Mouse (Mus musculus) CD4-positive helper T cell, adult 2 months (primary cell): ENCODE measurements around the gene Atrx.
"Not testable (repeated sequence)": the region's sequence is repeated elsewhere in the genome, so short reads cannot be mapped to it uniquely, and the experiment has no call there.

Source experiments
- DNase-seq: peaks from one replicate; pipeline ENCODE4 v3.0.0-alpha.2; 2012; ENCODE audit warnings: low read depth, missing footprints, low spot score

Gene Atrx

DNA sequence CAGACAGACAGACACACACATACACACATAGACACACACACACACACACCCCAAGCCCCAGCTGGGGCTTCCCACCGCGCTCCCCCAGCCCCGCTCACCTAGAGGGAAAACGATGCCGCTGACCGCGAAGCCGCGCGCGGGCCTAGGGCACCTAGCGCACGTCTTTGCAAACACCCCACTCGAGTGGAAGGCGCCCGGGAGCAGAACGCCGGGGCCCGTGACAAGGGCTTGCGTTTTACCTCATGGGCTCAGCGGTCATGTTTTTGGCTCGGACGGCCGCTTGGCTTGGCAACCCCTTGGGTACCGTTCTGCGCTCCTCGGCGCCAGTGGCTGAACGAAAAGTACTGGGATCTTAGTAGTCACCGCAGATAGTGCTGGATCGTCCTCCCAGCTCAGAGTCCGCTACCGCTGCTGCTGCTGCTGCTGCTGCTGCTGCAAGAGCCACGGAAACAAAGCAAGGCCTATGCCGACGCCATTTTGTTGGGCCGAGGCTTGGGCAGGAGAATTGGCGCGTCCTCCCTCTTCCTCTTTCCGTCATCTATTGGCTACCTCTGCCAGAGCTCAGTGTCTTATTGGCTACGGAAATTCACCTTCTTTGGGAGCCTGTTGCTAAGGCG is at the start of gene Atrx:
TSS of gene Atrx (minus strand) at position 543 of the 617 bp plus-strand sequence.
- peak; percentile 85 for DNase-seq

DNA sequence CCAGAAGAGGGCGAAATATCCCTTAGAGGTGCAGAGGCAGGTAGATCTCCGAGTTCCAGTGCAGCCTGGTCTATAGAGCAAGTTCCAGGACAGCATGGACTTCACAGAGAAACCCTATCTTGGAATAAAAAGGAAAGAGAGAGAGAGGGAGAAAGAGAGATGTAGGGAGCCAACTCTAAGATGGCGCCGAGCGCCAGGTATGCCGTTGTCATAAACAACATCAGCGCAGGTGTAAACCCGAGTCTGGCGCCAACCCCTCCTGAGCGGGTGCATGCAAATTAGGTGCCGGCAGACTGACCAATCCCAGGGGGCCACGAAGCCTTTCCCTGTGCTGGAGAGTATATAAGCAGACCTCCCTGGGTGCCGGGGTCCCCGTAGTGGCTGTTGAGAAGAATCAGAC is 27.9 kb upstream of the Atrx start:
- DNase-seq = not testable (repeated sequence)

DNA sequence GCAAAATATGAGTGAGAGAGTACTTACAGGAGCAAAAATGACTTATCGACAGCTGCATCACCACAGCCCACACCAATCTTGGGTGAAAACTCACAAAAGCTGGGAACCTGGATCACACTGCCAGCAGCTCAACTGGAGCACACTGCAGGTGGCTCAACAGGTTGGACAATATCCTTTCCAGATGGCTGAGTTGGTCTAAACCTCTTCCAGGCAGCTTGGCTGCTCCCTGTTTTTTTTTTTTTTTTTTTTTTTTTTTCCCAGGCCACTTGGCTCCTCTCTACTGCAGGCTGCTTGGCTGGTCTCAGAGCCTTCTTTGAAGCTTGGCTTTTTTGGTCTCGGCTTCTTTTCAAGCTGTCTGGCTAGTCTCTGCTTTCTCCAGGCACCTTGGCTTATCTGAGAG is 24.8 kb upstream of the Atrx start:
- DNase-seq = no peak

DNA sequence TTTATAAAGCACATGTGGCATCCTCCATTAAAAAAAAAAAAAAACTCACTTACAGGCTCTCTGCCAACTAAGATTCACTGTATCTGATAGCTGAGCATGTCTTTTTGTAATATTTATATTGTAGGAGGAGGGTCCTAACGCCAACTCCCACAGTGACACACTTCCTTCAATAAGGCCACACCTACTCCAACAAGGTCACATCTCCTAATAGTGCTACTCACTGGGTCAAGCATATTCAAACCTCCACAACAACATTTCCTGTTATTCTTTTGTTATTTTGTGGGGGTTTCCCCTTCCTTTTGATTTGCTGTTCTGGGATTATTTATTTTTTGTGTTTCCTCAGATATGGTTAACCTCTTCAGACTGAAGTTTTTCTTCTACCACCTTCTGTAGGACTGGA is 17.2 kb upstream of the Atrx start:
- no peak for DNase-seq

DNA sequence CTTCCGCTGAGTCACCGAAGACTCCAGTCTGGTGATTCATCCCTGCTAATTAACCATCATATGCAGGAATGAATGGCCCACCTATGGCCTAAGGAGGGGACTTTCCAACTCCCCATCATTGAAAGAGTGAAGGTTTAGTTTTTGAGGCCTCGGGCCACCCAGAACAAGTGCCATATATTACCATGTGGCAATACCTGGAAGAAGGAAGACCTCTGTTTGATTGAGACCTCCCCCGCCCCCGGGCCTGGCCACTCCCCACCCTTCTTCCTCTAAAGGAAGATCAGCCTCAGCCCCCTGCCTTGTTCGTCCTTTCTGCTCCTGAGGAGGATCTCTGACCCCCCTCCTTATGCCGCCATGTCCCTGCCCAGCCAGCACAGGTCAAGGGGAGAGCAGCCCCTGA is 10.0 kb upstream of the Atrx start:
- no peak for DNase-seq

DNA sequence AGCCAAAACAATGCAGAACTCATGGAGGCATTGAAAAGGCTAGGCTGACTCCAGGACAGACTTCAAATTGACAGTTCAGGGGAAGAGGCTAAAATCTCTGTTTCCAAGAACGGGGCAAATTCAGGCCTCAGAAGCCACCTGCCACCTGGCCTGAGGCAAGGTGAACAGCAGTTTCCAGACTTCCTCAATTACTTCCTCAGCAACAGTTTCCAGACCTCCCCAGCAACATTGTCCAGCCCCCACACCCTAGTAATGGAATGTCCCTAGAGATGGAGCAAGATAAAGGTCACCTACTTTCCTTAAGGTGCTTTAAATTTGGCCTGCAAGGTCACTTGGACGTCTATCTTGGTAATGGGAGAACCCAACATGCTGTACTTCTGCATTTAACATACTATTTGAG is 8.5 kb upstream of the Atrx start:
- DNase-seq = no peak

DNA sequence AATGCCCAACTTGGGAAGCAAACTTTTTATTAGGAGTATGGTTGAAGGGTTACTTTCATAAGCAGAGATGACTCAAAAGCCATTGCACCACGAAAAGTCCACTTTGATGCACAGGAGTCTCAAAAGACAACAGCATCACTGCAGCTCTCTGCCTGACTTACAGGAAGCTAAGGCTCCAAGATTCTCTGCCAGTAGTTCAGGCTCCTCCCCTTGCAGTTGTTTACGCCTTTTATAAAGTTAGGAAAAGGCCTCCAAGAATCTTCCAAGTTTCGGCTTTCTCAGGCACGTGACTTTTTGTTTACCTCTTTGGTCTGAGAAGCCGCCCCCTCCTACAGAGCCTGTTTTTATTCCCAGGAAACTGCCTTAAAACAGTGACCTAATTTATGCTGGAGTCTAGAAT is 5.1 kb upstream of the Atrx start:
- DNase-seq = no peak

DNA sequence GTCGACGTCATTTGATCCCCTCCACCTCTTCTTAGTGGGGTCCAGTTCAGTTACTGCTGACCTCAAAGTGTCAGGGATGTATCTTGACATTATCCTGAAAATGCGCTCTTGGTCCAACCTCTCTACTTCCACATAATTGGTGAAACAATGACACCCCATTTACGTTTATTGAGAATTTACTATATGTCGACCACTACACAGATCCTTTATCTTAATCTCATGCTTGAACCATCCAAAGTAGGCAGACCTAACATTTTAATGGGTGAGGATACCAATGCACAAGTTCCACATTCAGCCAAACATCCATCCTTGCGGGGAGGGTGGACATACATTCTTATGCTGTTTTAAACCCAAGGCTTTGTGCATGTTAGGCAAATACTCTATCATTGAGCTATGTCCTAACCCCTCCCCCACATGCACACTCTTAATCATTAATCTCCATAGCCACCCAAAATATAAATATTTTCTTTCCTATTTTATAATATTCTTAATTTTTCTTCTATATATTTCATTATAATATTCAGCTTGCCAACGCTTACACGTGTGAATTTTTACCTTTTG is 355 bp upstream of the Atrx start:
- no peak for DNase-seq

DNA sequence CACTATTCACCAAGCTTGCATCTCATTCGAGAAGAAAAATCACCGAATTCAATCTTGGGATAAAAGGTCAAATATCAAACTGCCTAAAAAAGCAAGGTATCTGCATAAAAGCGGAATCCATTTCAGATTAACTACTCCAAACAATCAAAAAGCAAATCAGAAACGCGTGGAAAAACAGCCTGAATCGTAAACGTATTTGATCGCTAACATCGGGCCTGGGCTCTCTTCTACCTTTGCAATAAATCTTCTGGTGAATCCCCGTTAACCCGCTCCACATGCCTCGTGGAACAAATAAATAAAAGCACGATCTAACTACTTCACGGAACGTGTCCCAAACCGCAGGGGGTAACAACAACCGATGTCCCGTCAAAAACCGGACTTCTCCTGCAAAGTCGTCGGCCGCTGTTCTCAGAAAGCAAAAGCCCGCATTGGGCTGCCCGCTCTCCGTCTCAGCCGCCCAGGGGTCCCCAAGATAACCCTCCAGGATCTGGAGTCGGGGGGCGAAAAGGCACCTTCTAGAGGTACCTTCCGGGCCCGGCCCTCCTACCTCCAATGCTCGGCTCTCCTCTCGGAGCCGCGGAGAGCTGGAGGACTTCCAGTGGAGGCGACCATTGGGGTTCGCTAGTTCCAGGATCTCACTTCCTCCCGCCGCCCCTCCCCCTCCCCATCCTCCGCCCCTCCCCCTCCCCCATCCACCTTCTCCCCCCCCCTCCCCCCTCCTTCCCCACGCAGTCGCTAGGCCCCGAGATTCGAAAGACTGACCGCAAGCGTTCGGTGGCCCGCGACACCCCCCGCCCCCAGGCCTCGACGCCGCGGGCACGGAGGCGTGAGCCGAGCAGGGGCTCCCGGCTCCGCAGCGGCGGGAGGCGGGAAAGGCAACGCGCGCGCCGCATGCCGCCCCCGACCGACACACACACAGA is 1.0 kb downstream of the Atrx start:
- DNase-seq = peak; percentile 64

DNA sequence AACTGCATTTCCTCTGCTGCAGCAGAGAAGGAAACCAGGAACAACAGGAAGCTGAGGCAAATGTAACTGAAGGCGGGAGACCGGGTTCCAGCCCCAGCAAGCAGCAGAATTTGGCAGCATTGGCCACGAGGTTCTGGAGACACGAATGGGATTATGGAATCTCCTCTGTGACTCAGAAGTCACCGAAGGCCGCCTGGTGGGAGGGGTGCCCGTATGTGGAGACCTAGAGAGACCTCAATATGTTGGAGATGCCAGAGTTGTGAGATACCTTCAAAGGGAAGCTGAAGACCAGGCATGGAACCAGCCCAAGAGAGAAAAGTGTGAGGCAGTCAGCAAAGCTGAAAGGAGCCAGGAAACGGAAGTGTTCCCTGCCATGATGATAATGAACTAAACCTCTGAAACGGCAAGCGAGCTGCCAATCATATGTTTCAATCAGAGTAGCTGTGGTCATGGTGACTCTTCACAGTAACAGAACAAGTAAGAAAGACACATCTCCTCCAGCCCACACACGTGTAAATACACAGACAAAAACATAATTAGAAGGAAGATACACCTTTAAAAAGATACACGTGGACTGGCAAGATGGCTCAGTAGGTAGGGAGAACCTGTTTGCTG is 3.0 kb downstream of the Atrx start:
- DNase-seq = peak; percentile 77

DNA sequence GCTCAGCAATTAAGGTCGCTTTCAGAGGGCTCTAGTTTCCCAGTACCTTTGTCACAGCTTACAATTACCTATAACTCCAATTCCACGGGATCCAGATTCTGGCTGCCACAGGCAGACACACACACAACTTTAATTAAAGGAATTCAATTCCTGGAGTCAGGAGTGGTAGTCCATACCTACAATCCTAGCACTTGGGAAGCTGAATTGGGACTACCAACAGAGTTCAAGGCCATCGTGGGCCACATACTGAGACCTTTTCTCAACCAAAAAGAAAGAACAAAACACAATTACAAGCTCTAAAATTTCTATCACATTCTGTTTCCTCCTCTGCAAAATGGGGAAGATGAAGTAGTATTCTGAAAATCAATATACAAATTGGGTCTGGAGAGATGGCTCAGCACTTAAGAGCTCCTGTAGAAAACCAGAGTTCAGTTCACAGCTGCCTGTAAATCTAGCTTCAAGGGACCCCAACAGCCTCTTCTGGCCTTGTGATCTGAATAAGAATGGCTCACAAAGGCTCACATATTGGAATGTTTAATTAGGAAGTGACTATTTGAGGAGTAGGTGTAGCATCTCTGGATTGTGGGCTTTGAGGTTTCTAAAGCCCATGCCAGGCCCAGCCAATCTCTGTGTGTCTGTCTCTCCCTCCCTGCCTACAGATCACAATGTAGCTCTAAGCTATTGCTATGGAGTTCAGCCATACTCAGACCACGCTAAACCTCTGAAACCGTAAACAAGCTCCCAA is 4.7 kb downstream of the Atrx start:
- no peak for DNase-seq

DNA sequence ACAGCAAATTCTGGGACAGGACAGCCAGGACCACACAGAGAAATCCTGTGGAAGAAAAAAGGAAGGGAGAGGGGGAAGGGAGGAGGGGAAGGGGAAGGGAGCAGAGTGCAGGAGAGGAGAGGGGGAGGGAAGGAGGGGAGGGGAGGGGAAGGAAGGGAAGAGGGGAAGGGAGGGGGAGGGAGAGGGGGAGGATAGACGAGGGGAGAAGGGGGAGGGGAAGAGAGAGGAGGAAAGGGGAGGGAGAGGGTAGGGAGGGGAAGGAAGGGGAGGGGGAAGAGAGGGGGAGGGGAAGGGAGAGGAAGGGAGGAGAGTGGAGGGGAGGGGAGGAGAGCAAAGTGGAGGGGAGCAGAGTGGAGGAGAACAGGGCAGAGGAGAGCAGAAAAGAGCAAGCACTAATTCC is 5.3 kb downstream of the Atrx start:
- no peak for DNase-seq

DNA sequence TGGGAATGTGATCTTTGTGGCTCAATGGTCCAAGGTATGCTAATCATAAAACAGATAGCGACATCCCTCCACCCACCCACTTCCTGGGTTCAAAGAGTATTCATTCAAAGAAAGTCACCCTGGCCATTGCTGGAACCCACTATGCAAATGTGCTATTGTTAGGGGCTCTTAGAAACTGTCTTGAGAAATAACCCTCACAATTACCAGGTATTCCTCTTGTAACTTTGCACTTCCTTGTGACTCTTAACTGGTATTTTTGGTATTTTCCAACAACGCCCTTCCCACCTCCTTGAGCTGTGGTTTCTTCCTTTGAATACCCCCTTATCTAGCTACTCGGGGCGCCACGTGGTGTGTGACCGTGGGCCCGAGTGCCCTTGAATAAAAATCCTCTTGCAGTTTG is 6.2 kb downstream of the Atrx start:
- not testable (repeated sequence) for DNase-seq

DNA sequence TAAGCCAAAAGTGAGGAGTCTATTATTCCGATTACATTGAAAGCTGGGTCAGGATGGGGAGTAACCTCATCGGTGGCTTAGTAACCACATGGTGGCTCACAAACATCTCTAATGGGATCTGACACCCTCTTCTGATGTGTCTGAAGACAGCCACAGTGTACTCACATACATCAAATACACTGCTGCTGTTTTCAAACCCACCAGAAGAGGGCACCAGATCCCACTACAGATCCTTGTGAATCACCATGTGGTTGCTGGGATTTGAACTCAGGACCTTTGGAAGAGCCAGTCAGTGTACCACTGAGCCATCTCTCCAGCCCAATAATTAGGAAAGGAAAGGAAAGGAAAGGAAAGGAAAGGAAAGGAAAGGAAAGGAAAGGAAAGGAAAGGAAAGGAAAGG is 7.8 kb downstream of the Atrx start:
- DNase-seq = peak; percentile 63

DNA sequence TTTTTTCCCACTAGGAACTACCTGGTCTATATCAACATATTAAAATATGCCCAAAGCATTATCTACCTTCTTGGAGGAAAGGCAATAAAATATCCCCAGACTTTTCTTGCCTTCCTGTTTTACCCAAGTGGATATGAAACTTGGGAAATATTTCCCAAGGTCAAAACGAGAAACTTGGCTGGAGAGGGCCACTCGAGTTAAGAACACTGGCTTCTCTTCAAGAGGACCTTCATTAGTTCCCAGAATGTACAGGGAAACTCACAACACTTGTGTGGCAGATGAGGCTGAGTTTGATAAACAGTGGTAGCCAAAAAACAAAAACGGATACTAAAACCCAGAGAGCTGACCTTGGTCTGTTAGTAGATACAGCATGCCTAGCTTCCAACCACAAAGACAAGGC is 17.5 kb downstream of the Atrx start:
- DNase-seq = no peak

DNA sequence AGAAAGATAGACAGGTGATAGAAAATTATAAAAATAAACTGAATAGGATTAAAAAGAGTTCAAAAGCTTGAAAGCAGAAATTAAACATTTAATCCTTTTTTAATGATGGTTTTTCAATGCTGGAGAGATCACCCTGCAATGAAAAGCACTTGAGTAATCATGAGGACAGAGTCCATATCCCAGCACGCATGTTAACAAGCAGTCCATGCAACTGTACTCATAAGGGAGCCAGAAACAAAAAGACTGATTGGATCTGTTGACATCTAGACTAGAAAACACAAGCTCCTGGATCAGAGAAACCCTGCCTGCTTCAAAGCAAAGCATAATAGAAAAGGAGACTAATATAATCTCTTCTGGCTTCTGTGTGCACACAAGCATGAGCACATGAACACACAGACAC is 27.6 kb downstream of the Atrx start:
- DNase-seq = no peak

DNA sequence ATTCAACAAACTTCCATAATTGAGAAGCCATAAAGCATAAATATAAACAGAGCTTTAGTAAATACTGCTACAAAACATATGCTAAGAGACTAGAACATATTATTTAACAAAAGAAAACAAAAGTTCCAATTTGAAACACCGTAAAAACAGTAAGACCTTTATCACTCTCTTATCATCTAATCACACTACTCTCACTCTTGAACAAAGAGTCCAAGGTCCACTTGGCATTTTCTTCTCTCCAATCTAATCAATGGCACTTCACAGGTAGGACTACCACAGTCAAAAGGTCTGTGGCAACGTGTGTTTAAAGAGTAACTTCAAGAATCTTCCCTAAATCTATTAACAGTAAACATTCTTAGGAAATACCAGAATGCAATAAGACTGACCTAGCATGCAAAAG is 42.3 kb downstream of the Atrx start:
- no peak for DNase-seq

DNA sequence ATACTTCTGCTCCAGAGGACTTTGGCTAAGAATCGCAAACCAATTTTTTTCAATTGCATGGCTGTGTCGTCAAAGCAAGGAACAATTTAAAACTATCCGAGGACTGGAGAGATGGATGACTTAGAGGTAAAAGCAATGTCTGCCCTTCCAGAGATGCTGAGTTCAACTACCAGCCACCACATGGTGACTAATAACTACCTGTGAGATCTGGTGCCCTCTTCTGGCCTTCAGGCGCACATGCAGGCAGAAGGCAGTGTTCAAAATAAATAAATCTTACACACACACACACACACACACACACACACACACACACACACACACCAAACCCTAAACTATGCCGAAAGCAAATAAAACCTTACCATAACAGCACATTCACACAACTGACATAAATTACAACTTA is 64.8 kb downstream of the Atrx start:
- peak; percentile 44 for DNase-seq

DNA sequence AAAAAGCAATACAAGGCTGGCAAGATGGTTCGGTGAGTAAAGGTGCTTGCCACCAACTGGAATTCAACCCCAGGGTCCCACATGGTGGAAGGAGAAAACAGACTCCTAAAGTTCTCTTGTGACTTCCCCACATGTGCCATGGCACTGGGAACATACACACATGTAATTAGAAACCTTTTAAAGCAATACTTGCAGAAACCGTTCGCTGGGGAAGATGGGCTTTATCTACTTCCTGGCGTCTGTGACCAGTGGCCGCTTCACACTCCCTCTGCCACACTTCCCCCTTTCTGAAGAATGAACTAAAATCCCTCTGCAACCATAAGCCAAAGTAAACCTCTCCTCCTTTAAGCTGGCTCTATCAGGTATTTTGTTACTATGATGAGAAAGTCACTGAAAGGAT is 104.7 kb downstream of the Atrx start:
- no peak for DNase-seq

DNA sequence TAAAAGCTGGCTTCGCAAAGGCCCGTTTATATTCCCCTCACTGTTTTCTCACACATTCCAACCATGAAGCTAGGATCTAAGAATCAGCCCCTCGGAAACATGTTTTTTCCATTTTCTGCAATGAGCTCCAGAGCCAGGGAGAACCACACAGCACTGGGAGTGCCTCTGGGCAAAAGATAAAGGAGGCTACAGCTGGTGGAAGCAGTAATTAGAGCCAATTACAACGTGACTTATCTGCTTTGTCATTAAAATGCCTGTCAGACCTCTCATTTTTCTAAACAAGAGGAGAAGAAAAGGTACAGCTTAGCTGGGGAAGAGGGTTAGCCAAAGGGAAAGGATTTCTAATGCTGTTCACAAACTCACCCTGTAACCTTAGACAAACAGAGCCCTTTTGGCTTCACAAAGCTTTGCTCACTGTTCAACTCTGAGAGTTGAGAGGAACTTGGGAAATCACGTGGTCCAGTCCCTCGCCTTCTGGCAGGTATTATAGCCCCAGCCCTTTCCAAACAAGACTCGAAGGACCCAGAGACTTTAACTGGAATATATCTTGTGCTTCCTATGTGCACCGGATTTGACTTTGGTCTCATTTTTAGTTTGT is 134.3 kb downstream of the Atrx start:
- no peak for DNase-seq

DNA sequence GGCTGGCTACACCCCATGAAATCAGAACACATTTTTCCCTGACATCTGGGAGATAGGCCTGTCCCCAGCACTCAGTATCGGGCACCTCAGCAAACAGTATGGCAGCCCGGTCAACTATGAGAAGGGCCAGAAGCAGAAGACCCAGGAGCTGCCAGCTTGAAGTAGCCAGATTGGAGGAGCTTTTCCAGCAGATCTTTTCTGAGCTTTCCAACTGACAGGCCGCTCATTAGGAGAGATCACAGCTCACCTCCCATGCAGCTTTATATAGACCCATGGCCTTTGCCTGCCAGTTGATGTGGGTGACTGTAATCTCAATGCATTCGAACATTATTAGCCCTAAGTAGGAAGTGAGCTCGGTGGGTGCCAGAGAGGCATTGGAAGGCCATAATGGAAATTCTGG is 155.9 kb downstream of the Atrx start:
- DNase-seq = no peak
